Mouse (Mus musculus) olfactory bulb, adult 2 months (tissue): ENCODE measurements around the gene Mrpl45. TPM values are rescaled to one million over a fixed set of nuclear protein-coding genes. Genes with fewer than 3 reads are reported as not detected.
A peak's percentile ranks its signal among the peaks of the same experiment; 100 is the strongest.
"Not testable (repeated sequence)": the region's sequence is repeated elsewhere in the genome, so short reads cannot be mapped to it uniquely, and the experiment has no call there.

Source experiments
- H3K27ac ChIP-seq: fragments of 200-500 bp; 2 replicates; pipeline ENCODE4 v1.5.1; 2012; ENCODE audit warnings: low read depth, low read length; ENCODE audit not compliant: insufficient read depth
- H3K4me1 ChIP-seq: fragments of 200-500 bp; 2 replicates; pipeline ENCODE4 v1.6.1; 2012; ENCODE audit warnings: low read length; ENCODE audit not compliant: control insufficient read depth, insufficient read depth
- H3K4me3 ChIP-seq: fragments of 200-500 bp; 2 replicates; pipeline ENCODE4 v1.5.1; 2012; ENCODE audit warnings: mild to moderate bottlenecking, low read depth, low read length, moderate library complexity; ENCODE audit not compliant: insufficient read depth
- CTCF ChIP-seq: fragments of 200-500 bp; IDR thresholded peaks from 2 replicates; pipeline ENCODE4 v1.5.1; 2012; ENCODE audit warnings: low read depth, mild to moderate bottlenecking, low read length, moderate library complexity; ENCODE audit not compliant: insufficient read depth
- POLR2A ChIP-seq: fragments of 200-500 bp; IDR thresholded peaks from 2 replicates; pipeline ENCODE4 v1.6.1; 2012; ENCODE audit warnings: mild to moderate bottlenecking, low read depth, low read length, moderate library complexity; ENCODE audit not compliant: insufficient read depth
- WGBS: fragments of 180-500 bp; shearing (Covaris S2); methylation state at CpG from one replicate; pipeline ENCODE4 v1.1.7; 2018; 5-methylcytosine and 5-hydroxymethylcytosine counted together
- polyA plus RNA-seq: library from polyadenylated mRNA; stranded (reverse); fragments of >200 nt; gene quantifications from 2 replicates; pipeline ENCODE4 v1.2.4, GENCODE M21; 2012; ENCODE audit warnings: low replicate concordance; ENCODE audit not compliant: missing spikeins, insufficient read depth, insufficient read length

The Mrpl45 gene
- polyA plus RNA-seq, 1 experiment: not detected

DNA sequence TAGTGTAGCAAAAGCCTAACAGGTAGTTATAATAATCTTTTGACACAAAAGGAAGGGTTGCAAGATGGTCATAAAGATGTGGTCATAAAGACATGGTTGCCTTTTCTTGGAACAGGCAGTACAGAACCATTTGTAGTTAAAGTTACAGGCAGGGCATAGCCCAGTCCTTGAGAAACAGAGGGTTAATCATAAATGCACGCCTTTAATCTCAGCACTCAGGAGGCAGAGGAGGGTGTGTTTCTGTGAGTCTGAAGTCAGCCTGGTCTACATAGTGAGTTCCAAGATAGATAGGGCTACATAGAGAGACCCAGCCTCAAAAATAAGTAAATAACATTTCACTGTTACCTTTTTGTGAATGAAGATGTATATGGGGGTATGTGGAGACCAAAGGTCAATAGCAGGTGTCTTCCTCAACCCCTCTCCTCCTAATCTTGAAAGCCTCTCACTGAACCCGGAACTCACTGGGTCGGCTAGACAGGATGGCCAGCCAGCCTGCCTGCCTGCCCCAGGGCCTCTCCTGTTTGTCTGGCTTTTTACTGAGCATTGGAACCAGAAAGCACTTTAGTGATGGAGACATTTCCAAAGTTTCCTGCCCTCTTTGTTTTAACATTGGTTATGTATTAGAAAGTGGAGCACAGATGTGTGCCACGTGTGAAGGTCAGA lies 37.5 kb downstream of the Mrpl45 start:
- Histone ChIP-seq H3K4me3 (no peak overlapping the region), H3K27ac (no peak overlapping the region), H3K4me1 (peaks cover 19% of the 10 kb centered on the region)
- TF ChIP-seq CTCF (no peak), POLR2A (no peak)
- WGBS: 81% methylated on average over 4 of the region's 4 CpGs

DNA sequence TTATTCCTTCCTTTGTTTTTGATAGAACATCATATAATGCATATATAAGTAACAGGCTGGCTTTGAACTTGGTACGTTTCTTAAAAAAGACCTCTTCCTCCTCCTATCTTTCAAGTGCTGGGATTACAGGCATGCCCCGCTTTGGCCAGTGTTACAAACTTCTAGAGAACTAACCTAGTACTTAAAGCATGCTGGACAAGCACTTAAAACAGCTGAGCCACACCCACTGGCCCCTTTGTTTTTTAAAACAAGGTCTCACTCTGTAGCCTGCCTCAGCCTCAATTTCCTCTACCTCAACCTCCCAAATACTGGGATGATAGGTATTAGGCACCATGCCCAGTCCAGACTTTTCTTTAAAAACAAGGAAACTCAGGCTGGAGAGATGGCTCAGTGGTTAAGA lies 39.1 kb downstream of the Mrpl45 start:
- peaks cover 16% of the 10 kb centered on the region for H3K4me1 ChIP-seq
- H3K4me3 ChIP-seq: no peak overlapping the region
- TF ChIP-seq CTCF (no peak), POLR2A (no peak)
- no peak overlapping the region for H3K27ac ChIP-seq
- 88% methylated on average over 2 of the region's 2 CpGs for WGBS

DNA sequence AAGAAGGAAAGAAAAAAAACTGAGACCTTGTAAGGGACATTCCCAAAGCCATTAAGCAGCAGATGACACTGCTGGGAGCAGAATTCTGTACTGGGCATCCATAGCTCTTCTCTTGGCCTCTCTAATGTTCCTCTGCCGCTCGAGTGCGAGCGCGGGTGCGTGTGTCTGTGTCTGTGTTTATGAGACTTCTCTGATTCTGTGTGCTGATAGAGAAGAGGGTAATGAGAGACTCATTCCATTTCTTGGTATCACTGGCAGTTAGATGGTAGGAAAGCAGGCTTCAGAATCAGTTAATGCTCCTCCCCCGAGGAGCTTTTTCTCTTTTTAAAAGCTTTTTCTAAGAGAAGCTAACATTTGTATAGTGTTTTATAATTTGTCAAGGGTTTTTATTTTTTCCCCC lies 39.7 kb downstream of the Mrpl45 start:
- H3K4me1 ChIP-seq: peaks cover 10% of the 10 kb centered on the region
- WGBS: 89% methylated on average over 7 of the region's 7 CpGs
- H3K4me3 ChIP-seq: no peak overlapping the region
- no peak overlapping the region for H3K27ac ChIP-seq
- TF ChIP-seq POLR2A (no peak), CTCF (no peak)

- H3K4me3 ChIP-seq, H3K27ac ChIP-seq, H3K4me1 ChIP-seq: not testable (repeated sequence)
- WGBS: 17% methylated on average over 5 of the region's 6 CpGs
Observed at GRCm38 (mm10) chr11:97357663-97358062, 42.1 kb downstream of the Mrpl45 start.

DNA sequence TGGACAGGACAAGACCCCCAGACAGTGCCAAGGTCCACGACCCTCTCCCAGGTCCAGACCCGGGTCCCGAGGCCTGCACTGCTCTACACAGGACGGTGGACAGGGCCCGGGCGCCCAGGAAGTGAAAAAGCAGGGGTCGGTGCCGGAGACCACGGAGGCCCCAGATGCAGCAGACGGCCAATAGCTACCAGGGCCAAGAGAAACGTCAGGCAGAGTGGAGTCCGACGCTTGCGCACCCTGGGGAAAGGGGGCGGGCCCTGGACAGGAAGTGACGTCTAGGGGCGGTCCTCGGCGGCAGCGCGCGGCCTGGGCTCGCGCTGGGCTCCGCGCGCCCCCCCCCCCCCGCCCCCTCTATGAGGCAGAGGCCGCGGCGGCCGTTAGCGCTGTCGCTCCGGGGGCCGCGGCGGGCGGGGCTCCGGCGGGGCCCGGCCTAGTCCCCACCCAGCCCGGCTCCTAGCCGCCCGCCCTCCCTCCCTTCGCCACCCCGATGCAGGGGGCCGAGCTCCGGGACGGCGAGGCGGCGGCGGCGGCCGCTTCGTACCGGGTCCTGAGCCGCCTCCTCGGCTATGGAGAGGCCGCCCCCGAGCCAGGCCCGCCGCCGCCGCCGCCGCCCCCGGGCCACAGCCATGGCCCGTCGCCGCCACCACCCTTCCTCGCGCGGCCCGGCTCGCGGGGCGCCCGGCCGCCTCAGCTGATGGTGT lies 46.6 kb downstream of the Mrpl45 start, which contains the start of gene Socs7:
Gene Socs7 (plus strand): TSS at position 604 of the 701 bp plus-strand sequence.
- H3K4me1 ChIP-seq: peaks cover 3% of the 10 kb centered on the region; the same call in 1 of the 2 replicates
- peak within 1 kb of the TSS; percentile 83 for H3K4me3 ChIP-seq
- under 1% methylated on average over 54 of the region's 81 CpGs for WGBS
- H3K27ac ChIP-seq: peak within 1 kb of the TSS; percentile 97
- TF ChIP-seq CTCF (no peak), POLR2A (peak; percentile 86)

GRCm38 (mm10) chr11:97362649-97362942 lies 47.1 kb downstream of the Mrpl45 start:
- WGBS: 1% methylated on average over 39 of the region's 39 CpGs
- TF ChIP-seq POLR2A (no peak), CTCF (no peak)

DNA sequence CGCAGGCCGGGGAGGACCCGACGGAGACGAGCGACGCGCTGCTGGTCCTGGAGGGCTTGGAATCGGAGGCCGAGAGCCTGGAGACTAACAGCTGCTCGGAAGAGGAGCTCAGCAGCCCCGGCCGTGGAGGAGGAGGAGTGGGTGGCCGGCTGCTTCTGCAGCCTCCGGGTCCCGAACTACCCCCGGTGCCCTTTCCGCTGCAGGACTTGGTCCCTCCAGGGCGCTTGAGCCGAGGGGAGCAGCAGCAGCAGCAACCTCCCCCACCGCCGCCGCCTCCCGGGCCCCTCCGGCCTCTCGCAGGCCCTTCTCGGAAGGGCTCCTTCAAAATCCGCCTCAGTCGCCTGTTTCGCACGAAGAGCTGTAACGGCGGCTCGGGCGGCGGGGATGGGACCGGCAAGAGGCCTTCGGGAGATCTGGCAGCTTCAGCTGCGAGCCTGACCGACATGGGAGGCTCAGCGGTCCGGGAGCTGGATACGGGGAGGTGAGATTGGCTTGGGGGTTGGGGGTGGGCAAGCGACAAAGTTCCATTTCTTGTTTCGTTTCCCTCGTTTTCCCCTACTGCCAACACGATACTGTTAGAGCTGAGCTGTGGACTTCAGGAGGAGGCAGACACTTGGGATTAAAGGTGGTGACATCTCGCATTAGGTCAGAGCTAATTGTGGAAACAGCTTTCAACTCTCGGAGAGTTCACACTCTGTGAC lies 47.6 kb downstream of the Mrpl45 start:
- WGBS: 1% methylated on average over 49 of the region's 49 CpGs
- no peak for TF ChIP-seq CTCF
- TF ChIP-seq POLR2A: no peak
- Histone ChIP-seq H3K27ac (peak overlapping the region; percentile 55; the same call in 1 of the 2 replicates), H3K4me3 (peak overlapping the region; percentile 78), H3K4me1 (peaks cover 3% of the 10 kb centered on the region)

More at GRCm38 (mm10) chr11:97362649-97362942, 47.1 kb downstream of the Mrpl45 start:
- H3K27ac ChIP-seq: peak overlapping the region; percentile 55
- peak overlapping the region; percentile 78 for H3K4me3 ChIP-seq
- H3K4me1 ChIP-seq: peaks cover 3% of the 10 kb centered on the region; the same call in 1 of the 2 replicates

DNA sequence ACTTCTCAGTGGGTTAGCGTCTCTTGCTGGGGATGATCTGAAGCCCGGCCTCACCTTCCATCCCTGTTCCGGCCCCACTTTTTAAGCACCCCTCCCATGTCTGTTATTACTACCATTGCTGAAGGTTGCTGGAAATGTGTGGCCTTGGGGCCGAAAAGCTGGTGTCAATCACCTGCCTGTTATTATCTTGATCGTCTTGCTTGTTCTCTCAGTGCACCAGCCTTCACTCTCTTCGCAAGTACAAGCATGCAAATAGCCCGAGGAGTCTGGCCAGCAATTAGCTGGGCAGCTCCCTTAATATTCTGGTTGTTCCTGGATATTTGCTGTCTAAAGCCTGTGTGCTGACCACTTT lies 48.1 kb downstream of the Mrpl45 start:
- Histone ChIP-seq H3K4me1 (peaks cover 5% of the 10 kb centered on the region), H3K27ac (no peak overlapping the region), H3K4me3 (peak overlapping the region; percentile 78)
- 1% methylated on average over 7 of the region's 7 CpGs for WGBS
- TF ChIP-seq POLR2A (no peak), CTCF (no peak)

DNA sequence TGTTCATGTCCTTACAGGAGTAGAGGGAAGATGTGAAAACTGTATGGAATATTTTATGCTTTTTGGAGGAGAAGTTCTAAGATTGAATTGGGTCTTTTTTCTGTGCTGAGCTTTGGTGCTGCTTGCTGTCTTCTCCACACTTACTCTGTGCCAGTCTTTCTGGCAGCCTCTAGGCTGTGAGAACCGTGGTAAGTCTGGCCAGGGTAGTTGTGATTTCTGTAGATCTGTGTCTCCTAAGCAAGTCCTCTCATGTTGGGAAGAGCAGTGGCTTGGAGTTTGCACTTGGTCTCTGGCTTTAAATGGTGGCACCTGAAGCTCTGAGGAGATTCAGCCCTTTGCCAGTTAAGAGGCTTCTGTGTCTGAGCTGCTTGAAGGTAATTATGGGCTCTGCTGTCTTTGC lies 50.0 kb downstream of the Mrpl45 start:
- Histone ChIP-seq H3K4me3 (no peak overlapping the region), H3K27ac (no peak overlapping the region), H3K4me1 (peaks cover 5% of the 10 kb centered on the region)
- TF ChIP-seq POLR2A: no peak
- TF ChIP-seq CTCF: no peak
- 17% methylated on average over 1 of the region's 1 CpGs for WGBS
